Mouse (Mus musculus): ENCODE measurements around the gene Lrr1. TPM values are rescaled to one million over a fixed set of nuclear protein-coding genes. Genes with fewer than 3 reads are reported as not detected.
"Not testable (repeated sequence)": the region's sequence is repeated elsewhere in the genome, so short reads cannot be mapped to it uniquely, and the experiment has no call there.

The Lrr1 gene
- total RNA-seq (2021), result under 1 TPM in 1 of 2 experiments, not detected in 1; 0.22 TPM

- intact Hi-C loops (cut with DNase I), result no loop called here
- DNase-seq (ENCODE audit: extremely low spot score in 1 of 2, low spot score in 2 of 2), result peak; percentile 70 to 85
These were observed at the start of gene Lrr1 for GRCm38 (mm10) chr12:69168461-69169106. TSS of gene Lrr1 (plus strand) at chr12:69168814.

DNA sequence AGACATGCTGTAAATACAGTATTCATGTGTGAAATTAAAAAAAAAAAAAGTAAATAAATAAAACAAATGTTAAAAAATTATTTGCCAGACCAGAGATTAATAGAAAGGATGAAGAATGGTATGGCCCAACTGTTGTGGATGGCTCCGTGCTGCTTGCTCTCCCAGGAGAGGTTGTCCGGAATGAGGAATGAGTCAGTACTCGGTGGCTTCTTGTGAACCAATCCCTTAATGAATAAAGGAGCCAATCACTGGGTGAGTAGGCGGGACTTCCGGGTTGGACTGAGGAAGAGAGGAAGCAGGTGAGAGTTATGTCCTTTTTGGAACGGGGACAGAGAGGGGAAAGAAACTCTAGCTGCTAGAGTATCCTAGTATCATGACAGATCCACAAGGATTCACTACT lies 48.7 kb upstream of the Lrr1 start:
- intact Hi-C loops (cut with DNase I), result no loop called here
- no peak for DNase-seq (ENCODE audit: extremely low spot score in 1 of 2, low spot score in 2 of 2)

DNA sequence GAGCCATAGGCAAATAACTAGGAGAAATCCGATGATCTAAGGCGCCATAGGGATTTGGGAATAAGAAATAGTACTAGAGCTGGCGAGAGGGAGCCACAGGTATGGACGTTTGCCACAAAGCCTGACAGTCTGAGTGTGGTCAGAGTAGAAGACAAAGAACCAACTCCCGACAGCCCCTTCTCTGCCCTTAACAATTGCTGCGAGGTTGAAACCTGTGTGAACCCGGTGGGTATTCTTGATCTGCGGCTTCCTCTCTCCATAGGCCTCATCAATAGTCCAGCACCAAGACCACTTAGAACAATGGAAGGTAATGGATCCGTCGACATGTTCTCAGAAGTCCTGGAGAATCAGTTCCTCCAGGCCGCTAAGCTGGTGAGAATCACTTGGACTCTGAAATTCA lies 45.8 kb upstream of the Lrr1 start:
- DNase-seq (ENCODE audit: extremely low spot score in 1 of 2, low spot score in 2 of 2), result no peak
- intact Hi-C loops (cut with DNase I), result no loop called here

GRCm38 (mm10) chr12:69125066-69125465 lies 43.5 kb upstream of the Lrr1 start:
- no peak for DNase-seq (ENCODE audit: extremely low spot score in 1 of 2, low spot score in 2 of 2)
- intact Hi-C loops (cut with DNase I), result no loop called here

- intact Hi-C loops (cut with DNase I), result no loop called here
- DNase-seq (ENCODE audit: extremely low spot score in 1 of 2, low spot score in 2 of 2), result no peak
These were observed 41.4 kb upstream of the Lrr1 start for GRCm38 (mm10) chr12:69127170-69127569.

- intact Hi-C loops (cut with DNase I), result no loop called here
- DNase-seq (ENCODE audit: extremely low spot score in 1 of 2, low spot score in 2 of 2), result no peak
These were observed 41.0 kb upstream of the Lrr1 start for GRCm38 (mm10) chr12:69127626-69128025.

- intact Hi-C loops (cut with DNase I), result no loop called here
- no peak for DNase-seq (ENCODE audit: extremely low spot score in 1 of 2, low spot score in 2 of 2)
These were observed 38.8 kb upstream of the Lrr1 start for GRCm38 (mm10) chr12:69129634-69130310.

DNA sequence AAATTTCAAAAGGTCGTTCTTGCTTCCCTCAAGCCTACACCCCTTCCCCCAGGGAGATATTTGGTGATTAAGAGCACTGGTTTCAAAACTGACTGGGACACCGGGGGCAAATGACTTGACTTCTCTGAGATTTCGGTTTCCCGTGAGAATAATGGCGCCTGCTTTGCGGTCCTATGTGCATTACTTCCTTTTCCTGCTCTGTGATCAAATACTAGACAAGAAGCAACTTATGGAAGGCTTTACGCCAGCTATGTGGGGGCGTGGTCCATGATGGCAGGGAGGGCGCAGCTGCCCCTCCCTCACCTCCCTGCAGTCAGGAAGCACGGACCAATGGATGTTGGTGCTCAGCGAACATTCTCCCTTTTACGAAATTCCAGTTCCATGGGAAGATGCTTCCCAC lies 38.1 kb upstream of the Lrr1 start:
- intact Hi-C loops (cut with DNase I), result no loop called here
- DNase-seq (ENCODE audit: extremely low spot score in 1 of 2, low spot score in 2 of 2), result no peak

DNA sequence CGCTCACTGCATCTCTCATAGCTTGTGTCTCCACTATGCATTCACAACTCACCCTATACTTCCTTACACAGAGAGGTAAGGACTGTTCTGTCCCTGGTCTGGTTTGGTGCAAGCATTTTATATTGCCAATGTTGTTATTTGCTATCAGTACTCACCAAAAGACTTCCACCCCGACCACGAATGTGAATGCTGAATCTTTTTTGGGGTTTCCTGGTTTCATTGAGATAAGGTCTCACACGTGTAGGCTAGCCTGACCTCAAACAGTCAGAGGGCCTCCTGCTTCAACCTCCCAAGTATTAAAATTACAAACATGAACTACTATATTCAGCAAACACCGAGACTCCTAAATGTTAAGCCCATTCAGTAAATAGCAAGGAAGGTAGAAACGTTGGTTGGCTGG lies 37.3 kb upstream of the Lrr1 start:
- DNase-seq (ENCODE audit: extremely low spot score in 1 of 2, low spot score in 2 of 2), result no peak
- intact Hi-C loops (cut with DNase I), result no loop called here

DNA sequence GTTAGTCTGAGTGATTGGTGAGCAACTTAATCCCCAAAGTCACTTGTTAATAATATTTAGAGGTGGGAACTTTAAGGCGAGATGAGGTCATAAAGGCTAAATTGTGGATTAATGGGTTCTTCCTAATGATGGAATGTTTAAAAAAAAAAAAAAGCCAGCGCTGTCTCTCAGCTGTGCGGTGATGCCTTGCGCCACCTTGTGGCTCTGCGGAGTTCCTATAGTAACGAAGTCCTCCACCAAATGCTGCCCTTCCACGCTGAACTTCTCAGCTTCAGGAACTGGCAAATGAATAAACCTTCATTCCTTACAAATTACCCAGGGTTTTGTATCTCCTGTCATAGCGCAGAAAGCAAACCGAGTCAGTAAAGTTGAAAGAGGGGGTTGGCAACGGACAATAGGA lies 36.6 kb upstream of the Lrr1 start:
- intact Hi-C loops (cut with DNase I), result no loop called here
- peak; percentile 40 to 75 for DNase-seq (ENCODE audit: extremely low spot score in 1 of 2, low spot score in 2 of 2)

- intact Hi-C loops (cut with DNase I), result no loop called here
- DNase-seq (ENCODE audit: extremely low spot score in 1 of 2, low spot score in 2 of 2), result no peak
These were observed 29.4 kb upstream of the Lrr1 start for GRCm38 (mm10) chr12:69139201-69139600.

DNA sequence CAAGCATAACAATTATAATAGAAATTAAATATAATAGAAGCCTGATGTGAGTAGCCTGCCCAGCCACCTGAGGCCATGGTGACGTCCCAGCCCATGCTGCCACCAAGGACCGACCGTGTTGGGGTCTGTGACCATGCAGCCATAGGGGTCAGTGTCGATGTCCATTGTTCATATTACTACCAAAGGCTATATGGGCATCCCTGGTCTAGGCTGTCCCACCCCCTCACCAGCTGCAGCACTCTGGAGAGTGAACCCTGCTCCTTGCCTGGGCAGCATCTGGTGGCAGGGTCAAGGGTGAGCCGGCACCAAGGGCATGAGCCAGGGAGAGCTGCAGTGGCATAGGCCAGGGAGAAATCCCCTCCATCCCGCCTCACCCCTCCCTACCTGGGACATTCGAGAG lies 28.8 kb upstream of the Lrr1 start:
- intact Hi-C loops (cut with DNase I), result no loop called here
- DNase-seq (ENCODE audit: extremely low spot score in 1 of 2, low spot score in 2 of 2), result no peak

DNA sequence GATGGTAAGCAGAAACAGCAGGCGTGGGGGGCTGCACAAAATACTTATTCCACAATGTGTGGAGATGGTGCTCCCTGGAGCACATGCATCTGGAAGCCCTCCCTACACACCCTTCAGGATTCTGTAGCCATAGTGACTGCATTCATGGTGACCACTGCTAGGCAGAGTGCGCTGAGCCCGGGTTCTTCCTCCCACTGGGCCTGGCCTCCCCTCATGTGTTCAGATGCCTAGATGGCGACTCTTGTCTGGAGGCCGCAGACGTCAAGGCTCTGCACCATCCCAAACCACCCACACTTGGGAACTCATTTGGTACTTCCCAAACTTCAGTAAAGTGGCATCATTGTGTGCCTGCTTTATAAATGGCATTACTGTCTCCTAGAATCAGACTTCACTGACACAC lies 25.2 kb upstream of the Lrr1 start:
- intact Hi-C loops (cut with DNase I), result no loop called here
- DNase-seq (ENCODE audit: extremely low spot score in 1 of 2, low spot score in 2 of 2), result no peak

GRCm38 (mm10) chr12:69147166-69147735 lies 21.4 kb upstream of the Lrr1 start:
- intact Hi-C loops (cut with DNase I), result no loop called here
- DNase-seq (ENCODE audit: extremely low spot score in 1 of 2, low spot score in 2 of 2), result no peak

DNA sequence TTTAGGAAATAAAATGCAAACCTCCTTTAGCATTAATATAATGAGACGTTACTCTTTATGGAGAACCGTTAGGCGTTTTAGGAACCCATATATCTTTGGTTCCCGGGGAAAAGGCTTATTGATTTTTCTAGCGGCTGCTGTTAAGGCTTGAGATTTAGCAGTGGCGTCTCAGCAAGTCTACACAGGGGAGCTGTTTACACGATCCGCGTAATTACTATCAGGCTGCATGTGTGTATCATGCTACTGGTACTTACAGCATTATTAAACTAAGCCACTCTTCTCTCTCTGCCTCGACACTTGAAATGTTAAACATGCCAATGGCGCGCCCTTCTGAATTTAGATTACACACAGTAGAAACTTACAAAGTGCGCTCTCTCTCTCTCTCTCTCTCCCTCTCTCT lies 18.6 kb upstream of the Lrr1 start:
- no peak for DNase-seq (ENCODE audit: extremely low spot score in 1 of 2, low spot score in 2 of 2)
- intact Hi-C loops (cut with DNase I), result no loop called here

GRCm38 (mm10) chr12:69155923-69156322 lies 12.7 kb upstream of the Lrr1 start:
- no peak for DNase-seq (ENCODE audit: extremely low spot score in 1 of 2, low spot score in 2 of 2)
- intact Hi-C loops (cut with DNase I), result no loop called here

GRCm38 (mm10) chr12:69156436-69156835 lies 12.2 kb upstream of the Lrr1 start:
- DNase-seq (ENCODE audit: extremely low spot score in 1 of 2, low spot score in 2 of 2), result no peak
- intact Hi-C loops (cut with DNase I), result no loop called here

- intact Hi-C loops (cut with DNase I), result no loop called here
- no peak for DNase-seq (ENCODE audit: extremely low spot score in 1 of 2, low spot score in 2 of 2)
These were observed 11.5 kb upstream of the Lrr1 start for GRCm38 (mm10) chr12:69157107-69157506.

DNA sequence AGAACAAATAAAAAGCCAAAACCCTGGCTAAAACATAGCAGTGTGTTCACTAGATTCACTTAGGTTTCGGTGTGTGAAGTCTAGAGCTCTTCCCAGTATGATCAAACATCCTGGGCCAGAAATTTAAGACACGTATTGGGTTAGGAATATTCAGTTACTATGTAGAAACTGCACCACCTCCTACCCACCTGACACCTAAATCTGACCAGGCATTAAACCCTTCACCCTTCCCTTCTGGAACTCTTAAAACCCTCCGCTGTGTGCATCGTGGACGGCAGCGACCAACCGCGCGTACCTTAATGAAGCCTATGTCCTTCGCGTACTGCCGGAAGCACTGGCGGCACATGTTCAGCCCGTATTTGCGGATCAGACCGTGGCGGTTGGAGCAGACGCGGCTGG lies 10.2 kb upstream of the Lrr1 start:
- DNase-seq (ENCODE audit: extremely low spot score in 1 of 2, low spot score in 2 of 2), result no peak
- intact Hi-C loops (cut with DNase I), result no loop called here

- intact Hi-C loops (cut with DNase I), result not testable (repeated sequence)
- peak; percentile 97 for DNase-seq (ENCODE audit: extremely low spot score in 1 of 2, low spot score in 2 of 2)
These were observed 9.6 kb upstream of the Lrr1 start, which contains the start of gene Rps29 for GRCm38 (mm10) chr12:69158765-69159577. TSS of gene Rps29 (minus strand) at chr12:69159186.
